Mouse (Mus musculus) forebrain, embryonic 14.5 days (tissue): ENCODE measurements around the gene Zfp341. TPM values are rescaled to one million over a fixed set of nuclear protein-coding genes. Genes with fewer than 3 reads are reported as not detected.

Source experiments
- ATAC-seq: fragments of 200-750 bp; cut with Nextera tagmentation; 2 replicates; pipeline ENCODE4 v1.8.0; 2017; ENCODE audit warnings: mild to moderate bottlenecking, moderate library complexity
- DNase-seq: peaks from one replicate; pipeline ENCODE4 v3.0.0-alpha.2; 2015; ENCODE audit warnings: low spot score
- H3K27ac ChIP-seq: fragments of 300-500 bp; sonication (generic); 2 replicates; pipeline ENCODE4 v1.5.1; 2014; ENCODE audit warnings: low read depth, mild to moderate bottlenecking, control low read depth, low read length, moderate library complexity
- H3K27me3 ChIP-seq: fragments of 300-500 bp; sonication (generic); replicated peaks from 2 replicates; pipeline ENCODE4 v1.6.1; 2014; ENCODE audit warnings: low read length, control low read depth, mixed read lengths; ENCODE audit not compliant: control insufficient read depth, insufficient read depth
- H3K36me3 ChIP-seq: fragments of 300-500 bp; sonication (generic); 2 replicates; pipeline ENCODE4 v1.6.1; 2014; ENCODE audit warnings: low read length, control low read depth; ENCODE audit not compliant: control insufficient read depth, insufficient read depth
- H3K4me1 ChIP-seq: fragments of 300-500 bp; sonication (generic); 2 replicates; pipeline ENCODE4 v1.6.1; 2014; ENCODE audit warnings: antibody characterized with exemption, low read length, control low read depth; ENCODE audit not compliant: control insufficient read depth, insufficient read depth
- H3K4me2 ChIP-seq: fragments of 300-500 bp; sonication (generic); 2 replicates; pipeline ENCODE4 v1.6.1; 2014; ENCODE audit warnings: mild to moderate bottlenecking, control low read depth, low read length
- H3K4me3 ChIP-seq: fragments of 300-500 bp; sonication (generic); 2 replicates; pipeline ENCODE4 v1.5.1; 2014; ENCODE audit warnings: low read depth, low read length, control low read depth
- H3K9ac ChIP-seq: fragments of 300-500 bp; sonication (generic); 2 replicates; pipeline ENCODE4 v1.6.1; 2014; ENCODE audit warnings: mild to moderate bottlenecking, low read length, control low read depth, moderate library complexity
- H3K9me3 ChIP-seq: fragments of 300-500 bp; sonication (generic); replicated peaks from 2 replicates; pipeline ENCODE4 v1.6.1; 2016; ENCODE audit warnings: low read length, control low read depth, mixed read lengths; ENCODE audit not compliant: control insufficient read depth
- WGBS: fragments of 180-500 bp; shearing (Covaris S2); extraction: QIAGEN DNeasy Blood & Tissue Kit; methylation state at CpG from one replicate; pipeline ENCODE4 v1.1.7; 2014; 5-methylcytosine and 5-hydroxymethylcytosine counted together
- polyA plus RNA-seq: library from polyadenylated mRNA; unstranded; fragments of >200 nt; fragmentation: Nextera tagmentation; extraction: Ambion mirVana; gene quantifications from 2 replicates; pipeline ENCODE4 v1.2.1, GENCODE M21; 2014

Zfp341 gene
- polyA plus RNA-seq, 1 experiment from 2014 or later: 2.4 TPM

GRCm38 (mm10) chr2:154597399-154597798 is 15.7 kb upstream of the Zfp341 start:
- Histone ChIP-seq H3K4me3 (no peak overlapping the region), H3K27me3 (no peaks in the 10 kb centered on the region), H3K9ac (no peak overlapping the region), H3K4me1 (no peaks in the 10 kb centered on the region), H3K36me3 (no peaks in the 10 kb centered on the region), H3K27ac (no peak overlapping the region), H3K9me3 (peaks cover 3% of the 10 kb centered on the region; the same call in 1 of the 2 replicates), H3K4me2 (no peak overlapping the region)
- ATAC-seq (no peak), DNase-seq (no peak)
- WGBS: 88% methylated on average over 3 of the region's 3 CpGs

- ATAC-seq (no peak), DNase-seq (no peak)
- Histone ChIP-seq H3K27ac (no peak overlapping the region), H3K4me2 (no peak overlapping the region), H3K4me3 (no peak overlapping the region), H3K9me3 (no peaks in the 10 kb centered on the region), H3K9ac (no peak overlapping the region), H3K4me1 (peaks cover 5% of the 10 kb centered on the region), H3K36me3 (no peaks in the 10 kb centered on the region), H3K27me3 (no peaks in the 10 kb centered on the region)
- 67% methylated on average over 6 of the region's 6 CpGs for WGBS
Measured at GRCm38 (mm10) chr2:154600586-154600985, 12.5 kb upstream of the Zfp341 start.

GRCm38 (mm10) chr2:154601324-154601723 is 11.8 kb upstream of the Zfp341 start:
- no peak overlapping the region for H3K4me3 ChIP-seq
- no peaks in the 10 kb centered on the region for H3K27me3 ChIP-seq
- peaks cover 5% of the 10 kb centered on the region for H3K4me1 ChIP-seq
- H3K27ac ChIP-seq: no peak overlapping the region
- no peaks in the 10 kb centered on the region for H3K9me3 ChIP-seq
- 71% methylated on average over 3 of the region's 3 CpGs for WGBS
- H3K4me2 ChIP-seq: no peak overlapping the region
- no peaks in the 10 kb centered on the region for H3K36me3 ChIP-seq
- DNase-seq: no peak
- no peak for ATAC-seq
- H3K9ac ChIP-seq: no peak overlapping the region

- Histone ChIP-seq H3K9ac (peak overlapping the region; percentile 60), H3K9me3 (no peaks in the 10 kb centered on the region), H3K4me3 (peak overlapping the region; percentile 50), H3K4me2 (peak overlapping the region; percentile 53), H3K4me1 (peaks cover 5% of the 10 kb centered on the region), H3K36me3 (no peaks in the 10 kb centered on the region), H3K27ac (no peak overlapping the region), H3K27me3 (no peaks in the 10 kb centered on the region)
- ATAC-seq: no peak
- no peak for DNase-seq
- WGBS: 21% methylated on average over 22 of the region's 22 CpGs
Measured at GRCm38 (mm10) chr2:154603007-154603637, 10.0 kb upstream of the Zfp341 start.

- under 1% methylated on average over 13 of the region's 13 CpGs for WGBS
- H3K9me3 ChIP-seq: no peaks in the 10 kb centered on the region
- peak within 1 kb of the TSS; percentile 53 for H3K4me2 ChIP-seq
- H3K9ac ChIP-seq: peak within 1 kb of the TSS; percentile 60
- DNase-seq: peak; percentile 98
- peak within 1 kb of the TSS; percentile 50 for H3K4me3 ChIP-seq
- H3K36me3 ChIP-seq: no peaks in the 10 kb centered on the region
- peak; percentile 100 for ATAC-seq
- H3K27me3 ChIP-seq: no peaks in the 10 kb centered on the region
- peaks cover 5% of the 10 kb centered on the region for H3K4me1 ChIP-seq
- no peak within 1 kb of the TSS for H3K27ac ChIP-seq
Measured at GRCm38 (mm10) chr2:154603638-154604153, 9.4 kb upstream of the Zfp341 start, which contains the start of gene Pxmp4. TSS of gene Pxmp4 (minus strand) at chr2:154603708.

GRCm38 (mm10) chr2:154604156-154604555 is 8.9 kb upstream of the Zfp341 start:
- Histone ChIP-seq H3K4me1 (peaks cover 5% of the 10 kb centered on the region), H3K27ac (no peak overlapping the region), H3K4me3 (peak overlapping the region; percentile 8; the same call in 1 of the 2 replicates), H3K9ac (no peak overlapping the region), H3K9me3 (no peaks in the 10 kb centered on the region), H3K36me3 (no peaks in the 10 kb centered on the region), H3K4me2 (peak overlapping the region; percentile 40), H3K27me3 (no peaks in the 10 kb centered on the region)
- no peak for ATAC-seq
- 51% methylated on average over 7 of the region's 7 CpGs for WGBS
- DNase-seq: no peak

- Histone ChIP-seq H3K4me3 (no peak overlapping the region), H3K9ac (no peak overlapping the region), H3K36me3 (no peaks in the 10 kb centered on the region), H3K4me1 (peaks cover 5% of the 10 kb centered on the region), H3K27ac (no peak overlapping the region), H3K27me3 (no peaks in the 10 kb centered on the region), H3K4me2 (no peak overlapping the region), H3K9me3 (no peaks in the 10 kb centered on the region)
- ATAC-seq: no peak
- no peak for DNase-seq
- WGBS: 84% methylated on average over 1 of the region's 1 CpGs
Measured at GRCm38 (mm10) chr2:154606965-154607364, 6.1 kb upstream of the Zfp341 start.

- Histone ChIP-seq H3K9ac (no peak overlapping the region), H3K4me3 (no peak overlapping the region), H3K27me3 (no peaks in the 10 kb centered on the region), H3K4me2 (no peak overlapping the region), H3K36me3 (no peaks in the 10 kb centered on the region), H3K27ac (no peak overlapping the region), H3K4me1 (peaks cover 6% of the 10 kb centered on the region; the same call in 1 of the 2 replicates), H3K9me3 (no peaks in the 10 kb centered on the region)
- ATAC-seq (no peak), DNase-seq (no peak)
- WGBS: 72% methylated on average over 10 of the region's 10 CpGs
Measured at GRCm38 (mm10) chr2:154609050-154609767, 3.9 kb upstream of the Zfp341 start.
